Mouse (Mus musculus): ENCODE data around the gene Kcnab3. TPM values are rescaled to one million over a fixed set of nuclear protein-coding genes. Genes with fewer than 3 reads are reported as not detected.
A peak's percentile ranks its signal among the peaks of the same experiment; 100 is the strongest.

The Kcnab3 gene
- polyA plus RNA-seq, 1 experiment from 2014 or later: 0.93 TPM

DNA sequence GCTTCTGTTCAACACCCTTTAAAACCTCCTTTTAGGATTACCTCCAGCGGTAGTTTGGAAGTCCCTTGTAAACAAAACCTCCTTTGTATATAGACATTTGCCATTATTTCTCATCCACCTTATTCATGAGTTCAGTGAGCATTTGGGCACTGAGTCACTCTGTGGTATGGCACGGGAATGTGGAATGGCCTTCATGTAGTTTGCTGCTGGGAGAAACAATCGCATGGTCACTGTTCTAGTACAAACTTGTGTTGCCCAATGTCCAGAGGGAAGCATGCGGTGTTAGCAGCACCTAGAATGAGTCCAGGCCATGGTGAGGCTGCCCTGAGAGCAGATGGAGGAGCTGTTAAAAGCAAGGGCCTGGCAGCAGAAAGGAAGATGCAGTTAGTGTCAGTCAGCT is 8.7 kb downstream of the Kcnab3 start:
- ATAC-seq (no peak), DNase-seq (ENCODE audit: low spot score) (no peak)
- Histone ChIP-seq H3K4me2 (replicated peaks; ENCODE audit: low read depth, low read length) (no peak overlapping the region), H3K4me3 (ENCODE audit: low read depth, low read length) (no peak overlapping the region), H3K27me3 (replicated peaks; ENCODE audit: insufficient read depth, low read length) (no peaks in the 10 kb centered on the region), H3K36me3 (ENCODE audit: insufficient read depth, low read length) (no peaks in the 10 kb centered on the region), H3K27ac (ENCODE audit: low read length) (no peak overlapping the region), H3K9me3 (ENCODE audit: low read length) (no peaks in the 10 kb centered on the region), H3K9ac (replicated peaks; ENCODE audit: low read depth) (no peak overlapping the region), H3K4me1 (ENCODE audit: insufficient read depth, low read depth, low read length) (peaks cover 5% of the 10 kb centered on the region)
- no peak for TF ChIP-seq CTCF (IDR thresholded peaks at IDR 0.05)
- no peak for TF ChIP-seq EP300 (IDR thresholded peaks at IDR 0.05)
- WGBS: 46% methylated on average over 4 of the region's 4 CpGs

DNA sequence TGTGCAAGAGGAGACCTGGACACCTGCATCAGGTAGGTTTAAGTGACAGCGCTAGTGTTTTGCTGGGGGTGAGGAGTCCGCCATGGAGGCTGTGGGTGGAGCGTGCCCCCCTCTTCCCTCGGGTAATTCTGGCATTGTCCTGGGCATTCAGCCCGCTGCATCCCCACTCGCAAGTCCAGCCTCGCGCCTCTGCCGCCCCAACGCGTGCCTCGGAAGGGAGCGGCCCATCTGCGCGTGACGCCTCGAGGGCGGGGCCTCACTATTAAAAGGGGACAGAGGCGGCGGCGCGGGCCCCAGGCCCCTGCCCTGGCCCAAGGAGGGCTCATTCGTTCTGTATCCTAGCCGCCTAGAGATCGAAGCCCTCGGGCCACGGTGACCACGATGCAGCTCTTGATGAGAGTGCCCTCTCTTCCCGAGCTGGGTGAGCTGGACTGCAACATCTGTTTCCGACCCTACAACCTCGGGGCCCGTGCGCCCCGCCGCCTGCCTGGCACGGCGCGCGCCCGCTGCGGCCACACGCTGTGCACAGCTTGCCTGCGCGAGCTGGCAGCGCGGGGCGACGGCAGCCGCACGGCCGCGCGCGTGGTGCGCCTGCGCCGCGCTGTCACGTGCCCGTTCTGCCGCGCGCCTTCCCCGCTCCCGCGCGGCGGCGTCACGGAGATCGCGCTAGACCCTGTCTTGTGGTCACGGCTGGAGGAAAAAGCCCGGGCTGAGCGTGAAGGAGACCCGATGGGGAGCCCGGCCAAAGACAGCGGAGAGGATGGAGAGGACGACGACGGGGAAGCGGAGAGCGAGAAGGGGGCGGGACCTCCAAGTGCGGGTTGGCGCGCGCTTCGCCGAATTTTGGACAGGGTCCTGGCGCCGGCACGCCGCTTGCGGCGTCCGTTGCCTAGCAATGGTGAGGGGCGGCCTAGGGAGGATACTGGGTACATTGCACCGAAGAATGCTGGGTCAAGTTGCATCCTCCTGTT is 14.4 kb downstream of the Kcnab3 start, which contains the start of gene Rnf227:
TSS of gene Rnf227 (plus strand) at position 301 of the 971 bp plus-strand sequence.
- Histone ChIP-seq H3K9ac (replicated peaks; ENCODE audit: low read depth) (peak within 1 kb of the TSS; percentile 34), H3K27me3 (replicated peaks; ENCODE audit: insufficient read depth, low read length) (no peaks in the 10 kb centered on the region), H3K36me3 (ENCODE audit: insufficient read depth, low read length) (0 out of 2 replicates have a peak, but pooled peaks cover 5% of the 10 kb centered on the region), H3K4me3 (ENCODE audit: low read depth, low read length) (peak within 1 kb of the TSS; percentile 50), H3K9me3 (ENCODE audit: low read length) (no peaks in the 10 kb centered on the region), H3K4me2 (replicated peaks; ENCODE audit: low read depth, low read length) (peak within 1 kb of the TSS; percentile 73), H3K27ac (ENCODE audit: low read length) (peak within 1 kb of the TSS; percentile 57), H3K4me1 (ENCODE audit: insufficient read depth, low read depth, low read length) (peaks cover 8% of the 10 kb centered on the region)
- TF ChIP-seq EP300 (IDR thresholded peaks at IDR 0.05): no peak
- no peak for TF ChIP-seq CTCF (IDR thresholded peaks at IDR 0.05)
- ATAC-seq (peak; percentile 92), DNase-seq (ENCODE audit: low spot score) (peak; percentile 62)
- 2% methylated on average over 93 of the region's 99 CpGs for WGBS

DNA sequence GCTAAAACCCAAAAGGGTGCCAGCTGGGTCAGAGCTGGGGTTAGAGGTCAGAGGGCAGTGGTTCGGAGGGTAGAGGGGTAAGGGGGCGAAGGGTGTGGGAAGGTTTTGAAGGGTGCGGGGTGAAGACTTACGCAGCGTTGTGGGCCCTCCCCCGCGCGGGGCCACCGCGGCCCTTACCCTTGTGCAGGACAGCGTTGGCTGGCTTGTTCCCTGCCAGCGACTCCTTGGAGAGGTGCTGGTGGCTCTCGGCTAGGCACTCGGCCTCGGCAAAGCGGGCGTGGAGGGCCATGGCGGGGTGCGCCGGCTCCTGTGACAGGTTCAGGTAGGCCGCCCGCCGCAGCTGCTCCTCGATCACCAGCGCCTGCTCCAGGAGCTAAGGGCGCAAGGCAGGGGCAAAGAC is 20.4 kb downstream of the Kcnab3 start:
- DNase-seq (ENCODE audit: low spot score) (no peak), ATAC-seq (no peak)
- WGBS: 84% methylated on average over 26 of the region's 26 CpGs
- H3K9ac ChIP-seq (replicated peaks; ENCODE audit: low read depth): no peak overlapping the region
- no peaks in the 10 kb centered on the region for H3K27me3 ChIP-seq (replicated peaks; ENCODE audit: insufficient read depth, low read length)
- H3K36me3 ChIP-seq (ENCODE audit: insufficient read depth, low read length): peaks cover 47% of the 10 kb centered on the region; the same call in 1 of the 2 replicates
- TF ChIP-seq CTCF (IDR thresholded peaks at IDR 0.05) (no peak), EP300 (IDR thresholded peaks at IDR 0.05) (no peak)
- no peak overlapping the region for H3K4me2 ChIP-seq (replicated peaks; ENCODE audit: low read depth, low read length)
- no peak overlapping the region for H3K27ac ChIP-seq (ENCODE audit: low read length)
- H3K9me3 ChIP-seq (ENCODE audit: low read length): no peaks in the 10 kb centered on the region
- H3K4me3 ChIP-seq (ENCODE audit: low read depth, low read length): no peak overlapping the region
- H3K4me1 ChIP-seq (ENCODE audit: insufficient read depth, low read depth, low read length): no peaks in the 10 kb centered on the region

DNA sequence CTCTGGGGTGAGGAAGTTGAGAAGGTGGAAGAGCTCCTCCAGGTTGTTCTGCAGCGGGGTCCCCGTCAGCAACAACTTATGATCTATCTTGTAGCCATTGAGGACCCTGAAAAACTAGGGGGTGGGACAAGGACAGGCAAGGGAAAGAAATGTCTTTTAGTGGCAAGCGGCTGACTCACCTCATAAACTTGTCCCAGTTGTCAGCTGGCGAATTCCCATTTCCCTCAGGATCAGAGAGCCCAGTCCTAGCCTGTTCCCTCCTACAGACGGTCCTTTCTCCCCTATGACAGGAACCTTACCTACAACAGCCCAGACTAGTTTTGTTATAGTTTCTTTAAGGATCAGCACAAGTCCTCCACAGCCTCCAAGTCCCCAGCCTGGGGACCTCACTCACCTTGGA is 30.5 kb downstream of the Kcnab3 start:
- H3K36me3 ChIP-seq (ENCODE audit: insufficient read depth, low read length): peaks cover 73% of the 10 kb centered on the region
- no peaks in the 10 kb centered on the region for H3K9me3 ChIP-seq (ENCODE audit: low read length)
- WGBS: 87% methylated on average over 5 of the region's 5 CpGs
- H3K4me2 ChIP-seq (replicated peaks; ENCODE audit: low read depth, low read length): no peak overlapping the region
- H3K4me1 ChIP-seq (ENCODE audit: insufficient read depth, low read depth, low read length): no peaks in the 10 kb centered on the region
- no peak overlapping the region for H3K27ac ChIP-seq (ENCODE audit: low read length)
- H3K9ac ChIP-seq (replicated peaks; ENCODE audit: low read depth): no peak overlapping the region
- ATAC-seq (no peak), DNase-seq (ENCODE audit: low spot score) (no peak)
- no peaks in the 10 kb centered on the region for H3K27me3 ChIP-seq (replicated peaks; ENCODE audit: insufficient read depth, low read length)
- no peak overlapping the region for H3K4me3 ChIP-seq (ENCODE audit: low read depth, low read length)
- TF ChIP-seq CTCF (IDR thresholded peaks at IDR 0.05) (no peak), EP300 (IDR thresholded peaks at IDR 0.05) (no peak)

DNA sequence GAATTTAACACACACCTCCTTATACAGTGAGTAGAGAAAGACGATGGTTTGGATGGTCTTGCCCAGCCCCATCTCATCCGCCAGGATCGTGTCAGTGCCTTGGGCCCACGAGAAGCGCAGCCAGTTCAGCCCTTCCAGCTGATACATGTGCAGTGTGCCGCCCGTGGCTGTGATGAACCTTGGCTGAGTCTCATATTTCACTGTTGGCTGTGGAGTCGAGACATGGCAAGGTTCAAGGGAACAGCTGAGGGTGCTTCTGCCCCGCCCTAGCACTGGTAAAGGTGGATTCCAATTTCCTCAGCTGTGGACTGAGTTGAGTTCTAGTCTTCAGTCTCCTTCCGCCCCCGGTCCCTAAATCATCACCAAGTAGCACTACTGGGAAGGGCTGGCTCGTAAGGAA is 31.6 kb downstream of the Kcnab3 start:
- Histone ChIP-seq H3K9me3 (ENCODE audit: low read length) (no peaks in the 10 kb centered on the region), H3K9ac (replicated peaks; ENCODE audit: low read depth) (no peak overlapping the region), H3K27me3 (replicated peaks; ENCODE audit: insufficient read depth, low read length) (no peaks in the 10 kb centered on the region), H3K4me3 (ENCODE audit: low read depth, low read length) (no peak overlapping the region), H3K27ac (ENCODE audit: low read length) (no peak overlapping the region), H3K36me3 (ENCODE audit: insufficient read depth, low read length) (peaks cover 75% of the 10 kb centered on the region), H3K4me1 (ENCODE audit: insufficient read depth, low read depth, low read length) (no peaks in the 10 kb centered on the region), H3K4me2 (replicated peaks; ENCODE audit: low read depth, low read length) (no peak overlapping the region)
- WGBS: 86% methylated on average over 12 of the region's 12 CpGs
- ATAC-seq: no peak
- TF ChIP-seq CTCF (IDR thresholded peaks at IDR 0.05): no peak
- DNase-seq (ENCODE audit: low spot score): no peak

DNA sequence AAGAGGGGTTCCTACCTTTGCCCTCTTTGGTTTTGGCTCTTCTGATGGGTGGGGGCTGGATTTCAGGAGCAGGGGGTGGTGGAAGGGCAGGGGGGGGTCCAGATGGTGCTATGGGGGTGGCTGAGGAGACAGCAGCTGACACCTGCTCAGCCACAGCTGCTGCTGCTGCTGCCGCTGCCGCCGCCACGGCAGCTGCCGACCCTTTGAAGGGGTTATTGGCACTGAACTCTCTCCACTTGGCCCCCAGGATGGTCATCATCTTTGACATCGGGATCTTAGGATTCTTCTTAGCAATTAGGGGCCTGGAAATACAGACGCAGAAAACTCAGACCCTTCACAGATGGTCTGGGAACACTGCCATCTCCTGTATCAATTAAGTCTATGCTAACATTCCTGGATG is 36.0 kb downstream of the Kcnab3 start:
- no peaks in the 10 kb centered on the region for H3K27me3 ChIP-seq (replicated peaks; ENCODE audit: insufficient read depth, low read length)
- ATAC-seq (no peak), DNase-seq (ENCODE audit: low spot score) (no peak)
- TF ChIP-seq CTCF (IDR thresholded peaks at IDR 0.05) (no peak), EP300 (IDR thresholded peaks at IDR 0.05) (no peak)
- no peak overlapping the region for H3K27ac ChIP-seq (ENCODE audit: low read length)
- H3K4me3 ChIP-seq (ENCODE audit: low read depth, low read length): no peak overlapping the region
- H3K4me2 ChIP-seq (replicated peaks; ENCODE audit: low read depth, low read length): no peak overlapping the region
- peaks cover 52% of the 10 kb centered on the region; the same call in 1 of the 2 replicates for H3K36me3 ChIP-seq (ENCODE audit: insufficient read depth, low read length)
- H3K4me1 ChIP-seq (ENCODE audit: insufficient read depth, low read depth, low read length): peaks cover 19% of the 10 kb centered on the region
- no peak overlapping the region for H3K9ac ChIP-seq (replicated peaks; ENCODE audit: low read depth)
- H3K9me3 ChIP-seq (ENCODE audit: low read length): no peaks in the 10 kb centered on the region
- WGBS: 59% methylated on average over 7 of the region's 7 CpGs
